Mouse (Mus musculus) heart, adult 11 months (tissue): ENCODE measurements at regions not wholly inside any gene's neighbourhood (a gene's known extent, or its start where the extent isn't known, plus 50 kb on each side); places are given as distances from the start of the nearest gene placed in this dataset.
A peak's percentile ranks its signal among the peaks of the same experiment; 100 is the strongest.

Experiments used
- DNase-seq: peaks from one replicate; pipeline ENCODE4 v3.0.0; 2022

DNA sequence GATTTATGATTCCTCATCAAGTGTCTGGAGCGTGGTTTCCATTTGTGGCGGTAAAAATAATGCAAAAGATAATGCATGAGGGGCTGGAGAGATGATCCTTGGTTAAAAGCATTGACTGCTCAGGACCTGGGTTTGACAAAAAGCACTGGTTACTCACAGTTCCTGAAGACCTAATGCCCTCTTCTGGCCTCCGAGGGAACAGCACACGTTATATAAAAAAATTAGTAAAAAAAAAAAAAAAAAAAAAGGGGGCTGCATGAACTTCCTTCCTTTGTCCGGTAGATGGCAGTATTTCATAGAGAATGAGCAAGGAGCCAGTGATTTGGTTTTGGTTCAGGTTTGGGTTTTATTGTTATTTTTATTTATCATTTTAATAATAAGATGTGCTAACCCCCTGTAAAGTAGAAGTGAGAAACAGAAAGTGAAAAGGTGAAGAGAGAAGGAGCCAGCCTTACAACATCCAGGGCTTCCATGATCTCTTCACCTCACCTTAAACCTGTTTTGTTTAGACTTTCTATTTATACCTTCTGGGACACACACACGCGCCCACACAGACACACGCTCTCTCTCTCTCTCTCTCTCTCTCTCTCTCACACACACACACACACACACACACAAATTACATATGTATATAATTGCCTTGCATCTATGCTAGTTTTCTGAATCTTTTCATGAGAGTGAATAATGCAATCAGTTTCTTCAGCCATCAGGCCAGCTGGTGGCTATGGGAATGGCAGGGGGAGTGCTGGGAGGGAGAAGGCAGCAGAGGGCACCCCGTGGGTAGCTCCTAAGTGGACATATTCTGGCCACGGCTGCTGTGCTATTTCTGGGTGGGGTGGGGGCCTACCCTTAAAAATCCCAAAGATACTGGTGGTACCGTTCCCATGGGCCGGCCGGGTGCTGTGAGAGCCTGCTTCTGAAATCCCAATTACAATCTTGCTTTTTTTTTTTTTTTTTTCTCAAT lies 230.0 kb downstream of the Poteg start:
- no peak for DNase-seq

DNA sequence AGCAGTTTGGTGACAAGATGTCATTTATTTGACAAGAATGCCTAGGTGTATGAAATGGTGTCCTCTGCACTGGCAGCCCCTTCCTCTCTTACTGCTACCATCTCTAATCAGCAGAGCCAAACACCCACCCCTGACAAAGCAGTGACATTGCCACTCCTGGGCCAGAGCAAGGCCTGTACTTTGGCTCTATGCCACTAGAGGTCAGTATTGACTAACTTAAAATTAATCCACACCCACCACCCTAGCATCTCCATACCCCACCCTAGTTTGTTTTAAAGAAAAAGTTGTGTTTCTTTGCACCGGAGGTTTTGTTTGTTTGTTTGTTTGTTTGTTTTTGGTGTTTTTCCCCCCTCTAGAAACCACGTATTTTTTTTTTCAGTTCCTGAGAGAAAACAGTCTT lies 231.7 kb downstream of the Poteg start:
- DNase-seq = peak; percentile 81

DNA sequence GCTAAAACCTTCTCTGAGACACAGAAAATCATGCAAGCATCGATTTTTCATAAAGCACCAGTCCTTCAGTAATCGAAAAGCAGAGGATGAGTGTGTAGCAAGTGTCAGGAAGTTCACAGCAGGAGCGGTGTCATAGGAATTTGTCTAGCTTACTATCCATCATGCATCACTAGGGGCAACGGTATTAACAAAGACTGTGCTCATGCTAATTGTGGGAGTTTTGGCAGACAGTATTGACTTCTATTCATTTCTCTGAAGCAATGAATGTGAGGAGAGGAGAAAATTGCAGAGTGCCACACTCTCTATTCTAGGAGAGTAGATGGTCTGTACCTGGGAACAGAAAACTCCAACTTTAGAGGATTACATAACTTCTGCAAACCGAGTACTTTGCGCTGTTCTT lies 274.5 kb downstream of the Poteg start:
- no peak for DNase-seq

DNA sequence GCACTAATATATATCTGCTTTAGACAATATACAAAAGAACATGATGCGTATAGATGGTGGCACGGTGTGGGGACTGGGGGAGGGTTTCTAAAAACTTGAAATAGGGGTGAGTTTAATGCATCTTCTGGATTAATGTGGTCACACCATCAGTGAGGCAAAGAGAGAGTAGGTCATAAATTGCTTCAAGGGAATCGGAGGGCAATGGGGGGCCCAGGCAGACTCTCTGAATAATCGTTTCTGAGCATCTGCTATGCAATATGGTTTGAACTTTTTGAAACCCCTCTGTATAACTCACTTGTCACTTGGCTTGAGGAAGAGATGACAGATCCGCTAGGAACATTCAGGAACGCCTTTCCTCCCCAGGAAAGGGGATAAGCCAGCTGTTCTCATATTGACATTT lies 322.8 kb downstream of the Poteg start:
- peak; percentile 61 for DNase-seq

DNA sequence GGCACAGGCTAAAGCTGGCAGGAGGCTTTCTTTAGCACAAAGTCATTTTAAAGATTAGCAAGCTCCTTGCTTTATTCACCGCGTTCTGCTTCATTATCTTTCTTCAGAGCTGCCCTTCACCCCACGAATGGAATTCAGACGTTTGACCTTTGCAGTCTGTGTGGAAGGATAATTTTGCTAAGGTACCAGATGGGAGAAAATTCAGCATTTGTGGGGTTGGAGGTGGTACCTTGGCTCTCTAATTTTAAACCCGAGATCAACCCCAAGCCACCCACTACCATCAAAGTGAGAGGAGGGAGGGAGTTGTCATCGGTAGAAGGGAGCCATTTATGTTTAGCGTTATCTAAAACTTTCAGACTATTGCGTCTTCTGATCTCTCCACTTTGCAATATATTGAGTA lies 323.3 kb downstream of the Poteg start:
- DNase-seq = no peak

DNA sequence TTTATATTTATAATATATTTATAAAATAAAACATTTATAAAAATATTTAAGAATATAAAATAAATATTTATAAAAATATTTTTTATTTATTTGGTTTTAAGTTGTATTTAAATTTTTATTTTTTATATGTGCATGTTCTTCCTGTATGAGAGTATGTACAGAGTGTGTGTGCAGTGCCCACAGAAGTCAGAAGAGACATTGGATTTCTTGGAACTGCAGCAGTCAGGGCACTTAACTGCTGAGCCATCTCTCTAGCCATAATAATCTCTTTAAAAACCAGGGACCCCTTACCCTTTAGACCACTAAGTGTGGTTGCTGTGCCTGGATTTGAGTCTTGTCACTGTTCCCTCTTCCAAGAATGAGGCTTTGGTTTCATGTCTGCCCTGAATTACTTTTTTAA lies 323.8 kb downstream of the Poteg start:
- peak; percentile 51 for DNase-seq

DNA sequence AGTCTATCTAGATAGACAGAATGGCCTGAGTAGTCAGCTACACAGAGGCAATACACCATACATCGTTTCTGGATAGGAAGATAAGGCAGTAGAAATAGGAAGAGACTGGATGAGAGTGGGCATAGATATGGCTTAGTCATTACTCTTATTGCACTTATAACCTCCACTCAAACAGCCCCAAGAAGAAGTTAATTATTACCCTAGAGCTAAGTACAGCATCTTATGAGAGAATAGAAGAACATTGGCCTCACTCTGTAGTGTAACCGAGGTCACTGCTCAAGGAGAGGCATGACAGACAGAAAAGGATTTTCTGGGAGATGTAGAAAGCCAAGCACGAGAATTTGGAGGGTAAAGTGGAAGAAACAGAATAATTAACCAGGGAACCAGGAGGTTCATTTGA lies 331.5 kb downstream of the Poteg start:
- DNase-seq = no peak
